Mouse (Mus musculus) neural tube, embryonic 12.5 days (tissue): ENCODE measurements around the gene Brd7. TPM values are rescaled to one million over a fixed set of nuclear protein-coding genes. Genes with fewer than 3 reads are reported as not detected.

ENCODE experiments used
- ATAC-seq: fragments of 200-750 bp; cut with Nextera tagmentation; 2 replicates; pipeline ENCODE4 v1.8.0; 2017; ENCODE audit warnings: low read depth, mild to moderate bottlenecking, moderate TSS enrichment, moderate library complexity; ENCODE audit not compliant: low FRiP score
- H3K27ac ChIP-seq: fragments of 300-500 bp; sonication (generic); 2 replicates; pipeline ENCODE4 v1.5.1; 2016
- H3K27me3 ChIP-seq: fragments of 300-500 bp; sonication (generic); replicated peaks from 2 replicates; pipeline ENCODE4 v1.6.1; 2016; ENCODE audit warnings: mild to moderate bottlenecking
- H3K36me3 ChIP-seq: fragments of 300-500 bp; sonication (generic); 2 replicates; pipeline ENCODE4 v1.6.1; 2016; ENCODE audit warnings: mild to moderate bottlenecking
- H3K4me1 ChIP-seq: fragments of 300-500 bp; sonication (generic); 2 replicates; pipeline ENCODE4 v1.6.1; 2016
- H3K4me2 ChIP-seq: fragments of 300-500 bp; sonication (generic); replicated peaks from 2 replicates; pipeline ENCODE4 v1.6.1; 2016; ENCODE audit warnings: mild to moderate bottlenecking
- H3K4me3 ChIP-seq: fragments of 300-500 bp; sonication (generic); 2 replicates; pipeline ENCODE4 v1.5.1; 2016
- H3K9ac ChIP-seq: fragments of 300-500 bp; sonication (generic); 2 replicates; pipeline ENCODE4 v1.6.1; 2016; ENCODE audit warnings: mild to moderate bottlenecking
- H3K9me3 ChIP-seq: fragments of 300-500 bp; sonication (generic); 2 replicates; pipeline ENCODE4 v1.6.1; 2016; ENCODE audit warnings: mild to moderate bottlenecking
- WGBS: fragments of 180-500 bp; shearing (Covaris S2); methylation state at CpG from one replicate; pipeline ENCODE4 v1.1.7; 2016; 5-methylcytosine and 5-hydroxymethylcytosine counted together
- polyA plus RNA-seq: library from polyadenylated mRNA; unstranded; fragments of >200 nt; fragmentation: Nextera tagmentation; extraction: Ambion mirVana; gene quantifications from 2 replicates; pipeline ENCODE4 v1.2.1, GENCODE M21; 2016

The Brd7 gene
- polyA plus RNA-seq, 1 experiment from 2014 or later = 102 TPM

- Histone ChIP-seq H3K27me3 (no peaks in the 10 kb centered on the region), H3K9me3 (no peaks in the 10 kb centered on the region), H3K27ac (no peak overlapping the region), H3K9ac (no peak overlapping the region), H3K36me3 (no peaks in the 10 kb centered on the region), H3K4me1 (peaks cover 18% of the 10 kb centered on the region), H3K4me2 (no peak overlapping the region), H3K4me3 (no peak overlapping the region)
- WGBS = 41% methylated on average over 19 of the region's 19 CpGs
- peak; percentile 87 for ATAC-seq
Measured at GRCm38 (mm10) chr8:88376836-88377582, 15.0 kb upstream of the Brd7 start.

- Histone ChIP-seq H3K9ac (no peak overlapping the region), H3K27ac (no peak overlapping the region), H3K9me3 (no peaks in the 10 kb centered on the region), H3K4me1 (peaks cover 6% of the 10 kb centered on the region; the same call in 1 of the 2 replicates), H3K27me3 (no peaks in the 10 kb centered on the region), H3K36me3 (no peaks in the 10 kb centered on the region), H3K4me3 (no peak overlapping the region), H3K4me2 (no peak overlapping the region)
- ATAC-seq = no peak
- 95% methylated on average over 2 of the region's 2 CpGs for WGBS
Measured at GRCm38 (mm10) chr8:88371522-88371921, 9.5 kb upstream of the Brd7 start.

GRCm38 (mm10) chr8:88369805-88370204 lies 7.8 kb upstream of the Brd7 start:
- Histone ChIP-seq H3K4me1 (no peaks in the 10 kb centered on the region), H3K4me2 (no peak overlapping the region), H3K9me3 (no peaks in the 10 kb centered on the region), H3K27ac (no peak overlapping the region), H3K4me3 (no peak overlapping the region), H3K9ac (no peak overlapping the region), H3K27me3 (no peaks in the 10 kb centered on the region), H3K36me3 (no peaks in the 10 kb centered on the region)
- ATAC-seq = no peak
- WGBS = 66% methylated on average over 3 of the region's 3 CpGs

DNA sequence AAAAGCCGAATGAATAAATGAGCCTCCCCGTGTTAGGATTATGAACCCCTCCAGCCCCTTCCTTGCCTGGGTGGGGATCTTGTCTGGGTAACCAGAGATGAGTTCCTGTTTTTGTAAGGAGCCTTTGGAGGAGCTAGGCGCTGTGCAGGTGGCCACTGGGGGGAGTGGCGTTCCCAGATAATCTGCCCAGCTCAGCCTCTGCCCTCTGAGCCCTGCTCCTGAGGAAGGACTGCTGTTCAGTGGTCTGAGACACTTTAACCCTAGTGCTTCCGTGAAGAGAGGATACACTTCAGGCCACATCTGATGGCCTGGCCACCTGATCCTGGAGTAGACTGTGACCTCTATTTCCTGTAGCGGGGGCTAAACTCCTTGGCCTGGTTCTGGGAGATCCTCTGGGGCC lies 7.2 kb upstream of the Brd7 start:
- 22% methylated on average over 6 of the region's 6 CpGs for WGBS
- Histone ChIP-seq H3K27me3 (no peaks in the 10 kb centered on the region), H3K9ac (no peak overlapping the region), H3K4me3 (no peak overlapping the region), H3K36me3 (no peaks in the 10 kb centered on the region), H3K27ac (no peak overlapping the region), H3K9me3 (no peaks in the 10 kb centered on the region), H3K4me2 (no peak overlapping the region), H3K4me1 (no peaks in the 10 kb centered on the region)
- no peak for ATAC-seq

DNA sequence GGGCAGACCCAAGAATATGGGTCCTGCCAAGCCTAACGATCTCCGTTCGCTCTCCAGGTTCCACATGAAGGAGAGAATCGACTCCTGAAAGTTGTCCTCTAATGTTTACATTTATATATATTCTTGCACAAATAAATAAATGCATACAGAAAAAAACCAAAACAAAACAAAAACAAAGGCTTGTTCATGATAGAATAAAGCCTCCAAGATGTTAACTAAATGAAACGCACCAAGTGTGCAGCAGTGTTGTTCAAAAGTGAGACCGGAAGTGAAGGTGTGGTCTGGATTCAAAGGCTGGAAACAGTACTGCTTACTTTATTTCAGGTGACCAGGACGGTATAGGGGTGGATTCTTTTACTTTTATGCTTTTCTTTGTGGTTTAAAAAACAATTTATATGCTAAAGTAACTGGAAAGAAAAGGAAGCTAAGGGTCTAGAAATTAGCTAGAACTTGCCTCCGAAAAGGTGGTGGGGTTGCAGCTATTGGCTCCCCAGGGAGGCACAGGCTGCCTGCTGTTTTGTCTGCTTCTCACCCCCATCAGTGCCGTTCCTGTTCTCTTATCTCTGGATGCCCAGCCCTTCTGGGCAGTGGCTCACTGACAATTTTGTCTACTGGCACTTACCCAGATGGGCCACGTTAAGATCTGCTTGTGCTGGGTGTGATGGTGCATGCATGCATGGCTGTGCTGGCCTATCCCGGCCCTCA lies 604 bp upstream of the Brd7 start:
- peak overlapping the region; percentile 90 for H3K4me2 ChIP-seq
- H3K9me3 ChIP-seq = no peaks in the 10 kb centered on the region
- H3K27ac ChIP-seq = no peak overlapping the region
- no peak; the same call in 1 of the 2 replicates for ATAC-seq
- no peaks in the 10 kb centered on the region for H3K27me3 ChIP-seq
- H3K4me1 ChIP-seq = peaks cover 17% of the 10 kb centered on the region
- H3K36me3 ChIP-seq = peaks cover 18% of the 10 kb centered on the region
- 0 out of 2 replicates have a peak overlapping the region, but pooled peaks have one; percentile 93 for H3K9ac ChIP-seq
- peak overlapping the region; percentile 99 for H3K4me3 ChIP-seq
- 38% methylated on average over 11 of the region's 11 CpGs for WGBS

- peaks cover 31% of the 10 kb centered on the region for H3K36me3 ChIP-seq
- no peaks in the 10 kb centered on the region for H3K9me3 ChIP-seq
- H3K4me3 ChIP-seq = peak overlapping the region; percentile 99
- 2% methylated on average over 31 of the region's 31 CpGs for WGBS
- peak overlapping the region; percentile 93 for H3K9ac ChIP-seq
- ATAC-seq = peak; percentile 73; the same call in 1 of the 2 replicates
- H3K4me1 ChIP-seq = peaks cover 17% of the 10 kb centered on the region
- H3K27ac ChIP-seq = peak overlapping the region; percentile 68; the same call in 1 of the 2 replicates
- H3K27me3 ChIP-seq = no peaks in the 10 kb centered on the region
- H3K4me2 ChIP-seq = peak overlapping the region; percentile 90
Measured at GRCm38 (mm10) chr8:88361044-88361707, 818 bp downstream of the Brd7 start.

- Histone ChIP-seq H3K4me3 (no peak overlapping the region), H3K4me2 (peak overlapping the region; percentile 90), H3K27me3 (no peaks in the 10 kb centered on the region), H3K36me3 (peaks cover 42% of the 10 kb centered on the region), H3K9ac (no peak overlapping the region), H3K27ac (no peak overlapping the region), H3K4me1 (peaks cover 17% of the 10 kb centered on the region), H3K9me3 (no peaks in the 10 kb centered on the region)
- ATAC-seq = no peak
- 93% methylated on average over 2 of the region's 2 CpGs for WGBS
Measured at GRCm38 (mm10) chr8:88359959-88360358, 2.0 kb downstream of the Brd7 start.

- Histone ChIP-seq H3K9ac (no peak overlapping the region), H3K27me3 (no peaks in the 10 kb centered on the region), H3K4me3 (no peak overlapping the region), H3K36me3 (peaks cover 60% of the 10 kb centered on the region), H3K4me2 (no peak overlapping the region), H3K4me1 (peaks cover 17% of the 10 kb centered on the region), H3K9me3 (no peaks in the 10 kb centered on the region), H3K27ac (no peak overlapping the region)
- 90% methylated on average over 5 of the region's 5 CpGs for WGBS
- ATAC-seq = no peak
Measured at GRCm38 (mm10) chr8:88357946-88358345, 4.0 kb downstream of the Brd7 start.

DNA sequence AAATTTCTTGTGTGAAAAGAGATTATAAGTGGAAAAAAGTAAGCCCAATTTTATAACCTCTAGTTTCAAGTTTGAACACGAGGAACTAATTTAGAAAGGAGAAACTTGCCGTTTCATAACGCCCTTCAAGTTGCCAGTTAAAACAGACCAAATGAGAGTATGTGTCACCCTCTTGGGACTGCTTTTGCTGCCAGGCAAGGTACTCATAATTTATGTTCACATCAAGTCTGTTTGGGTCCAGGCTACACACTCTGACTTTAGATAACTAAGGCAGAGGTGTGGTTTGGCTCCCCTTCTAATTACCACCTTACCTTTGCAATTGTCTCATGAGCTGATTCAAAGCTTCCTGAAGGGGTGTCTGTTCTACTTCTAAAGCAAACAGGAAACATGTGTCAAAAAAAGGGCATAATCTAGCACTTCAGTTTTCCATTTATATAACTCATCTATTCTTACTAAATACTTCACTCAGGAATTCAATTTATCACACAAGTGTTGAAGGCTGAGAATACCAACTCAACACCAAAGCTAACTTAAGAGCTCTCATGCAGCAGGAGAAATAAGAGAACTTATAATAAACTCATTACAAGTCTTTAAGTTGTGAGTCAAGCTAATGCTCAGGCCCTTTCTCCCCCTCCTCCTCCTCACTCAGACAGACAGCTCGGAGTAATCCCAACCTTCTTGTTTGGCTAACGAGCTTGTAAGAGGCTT lies 4.6 kb downstream of the Brd7 start:
- no peak overlapping the region for H3K9ac ChIP-seq
- peaks cover 17% of the 10 kb centered on the region for H3K4me1 ChIP-seq
- H3K4me3 ChIP-seq = no peak overlapping the region
- H3K36me3 ChIP-seq = peaks cover 65% of the 10 kb centered on the region
- H3K27me3 ChIP-seq = no peaks in the 10 kb centered on the region
- H3K4me2 ChIP-seq = no peak overlapping the region
- WGBS = 85% methylated on average over 5 of the region's 5 CpGs
- ATAC-seq = no peak
- no peaks in the 10 kb centered on the region for H3K9me3 ChIP-seq
- no peak overlapping the region for H3K27ac ChIP-seq

GRCm38 (mm10) chr8:88349046-88349445 lies 12.9 kb downstream of the Brd7 start:
- H3K27ac ChIP-seq = no peak overlapping the region
- ATAC-seq = no peak
- peaks cover 81% of the 10 kb centered on the region for H3K36me3 ChIP-seq
- no peak overlapping the region for H3K9ac ChIP-seq
- no peaks in the 10 kb centered on the region for H3K9me3 ChIP-seq
- H3K27me3 ChIP-seq = no peaks in the 10 kb centered on the region
- no peaks in the 10 kb centered on the region for H3K4me1 ChIP-seq
- no peak overlapping the region for H3K4me2 ChIP-seq
- WGBS = 86% methylated on average over 2 of the region's 2 CpGs
- H3K4me3 ChIP-seq = no peak overlapping the region

DNA sequence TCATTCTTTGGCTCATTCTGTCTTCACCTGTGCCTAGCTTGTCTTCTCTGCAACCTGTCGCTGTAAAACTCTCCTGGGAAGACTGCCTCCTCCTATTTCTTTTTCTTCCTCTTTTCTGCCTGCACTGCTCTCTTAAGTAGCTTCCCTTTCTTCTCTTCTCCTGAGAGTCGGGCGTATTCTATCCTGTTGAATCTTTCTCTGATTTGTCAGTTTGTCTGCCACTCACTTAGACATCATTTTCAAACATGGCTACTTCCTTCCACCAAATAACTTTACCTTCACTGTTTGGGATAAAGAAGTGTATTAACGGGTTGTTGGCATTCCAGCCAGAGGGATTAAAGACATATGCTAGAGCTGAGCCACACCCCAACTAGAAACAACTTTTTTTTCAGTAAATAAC lies 20.0 kb downstream of the Brd7 start:
- no peak overlapping the region for H3K4me3 ChIP-seq
- no peak overlapping the region for H3K4me2 ChIP-seq
- ATAC-seq = no peak
- no peaks in the 10 kb centered on the region for H3K4me1 ChIP-seq
- no peaks in the 10 kb centered on the region for H3K27me3 ChIP-seq
- 93% methylated on average over 4 of the region's 4 CpGs for WGBS
- H3K27ac ChIP-seq = no peak overlapping the region
- peaks cover 76% of the 10 kb centered on the region for H3K36me3 ChIP-seq
- H3K9ac ChIP-seq = no peak overlapping the region
- H3K9me3 ChIP-seq = no peaks in the 10 kb centered on the region
